Mouse (Mus musculus): ENCODE data around the gene Tarm1.

The Tarm1 gene

GRCm38 (mm10) chr7:3440526-3440925 lies 61.9 kb downstream of the Tarm1 start:
- DNase-seq (ENCODE audit: low spot score in 2 of 2) = no peak

GRCm38 (mm10) chr7:3439984-3440383 lies 62.4 kb downstream of the Tarm1 start:
- DNase-seq (ENCODE audit: low spot score in 2 of 2) = no peak

DNA sequence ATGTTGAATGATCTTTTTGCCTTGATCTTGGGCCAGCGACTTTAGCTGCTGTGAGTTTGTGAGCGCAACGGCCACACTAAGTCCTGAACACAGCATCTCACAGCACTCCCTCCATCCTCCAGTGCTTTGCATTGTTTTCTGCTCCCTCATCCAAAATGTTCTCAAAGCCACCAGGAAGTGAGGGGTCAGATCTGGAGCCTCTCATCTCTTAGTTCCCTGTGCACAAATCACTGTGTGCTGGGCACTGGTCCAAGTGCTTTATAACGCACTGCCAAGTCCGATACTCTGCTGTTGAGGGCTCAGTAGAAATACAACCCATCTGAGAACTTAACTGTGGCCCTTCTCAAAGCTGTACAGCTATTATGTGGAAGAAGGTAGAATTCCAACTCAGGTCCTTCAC lies 64.5 kb downstream of the Tarm1 start:
- DNase-seq (ENCODE audit: low spot score in 2 of 2) = no peak
